Mouse (Mus musculus) hindbrain, embryonic 10.5 days (tissue): Measurements from ENCODE around the gene M6pr. TPM values are rescaled to one million over a fixed set of nuclear protein-coding genes. Genes with fewer than 3 reads are reported as not detected.

Source experiments
- DNase-seq: peaks from one replicate; pipeline ENCODE4 v3.0.0-alpha.2; 2017; ENCODE audit warnings: low spot score
- H3K27ac ChIP-seq: fragments of 300-500 bp; sonication (generic); 2 replicates; pipeline ENCODE4 v1.5.1; 2016; ENCODE audit warnings: mild to moderate bottlenecking, moderate library complexity
- H3K27me3 ChIP-seq: fragments of 300-500 bp; sonication (generic); 2 replicates; pipeline ENCODE4 v1.6.1; 2016; ENCODE audit warnings: mild to moderate bottlenecking; ENCODE audit not compliant: poor library complexity, insufficient read depth, severe bottlenecking
- H3K36me3 ChIP-seq: fragments of 300-500 bp; sonication (generic); 2 replicates; pipeline ENCODE4 v1.6.1; 2016; ENCODE audit warnings: mild to moderate bottlenecking, moderate library complexity
- H3K4me1 ChIP-seq: fragments of 300-500 bp; sonication (generic); replicated peaks from 2 replicates; pipeline ENCODE4 v1.6.1; 2016; ENCODE audit warnings: mild to moderate bottlenecking
- H3K4me3 ChIP-seq: fragments of 300-500 bp; sonication (generic); 2 replicates; pipeline ENCODE4 v1.5.1; 2016; ENCODE audit warnings: mild to moderate bottlenecking, moderate library complexity
- H3K9me3 ChIP-seq: fragments of 300-500 bp; sonication (generic); 2 replicates; pipeline ENCODE4 v1.6.1; 2016; ENCODE audit warnings: mild to moderate bottlenecking, moderate library complexity
- WGBS: fragments of 180-500 bp; shearing (Covaris S2); methylation state at CpG from one replicate; pipeline ENCODE4 v1.1.7; 2016; 5-methylcytosine and 5-hydroxymethylcytosine counted together
- polyA plus RNA-seq: library from polyadenylated mRNA; unstranded; fragments of >200 nt; fragmentation: Nextera tagmentation; extraction: Ambion mirVana; gene quantifications from 2 replicates; pipeline ENCODE4 v1.2.1, GENCODE M21; 2016

M6pr gene
- polyA plus RNA-seq, 1 experiment from 2014 or later, result 78.8 TPM

DNA sequence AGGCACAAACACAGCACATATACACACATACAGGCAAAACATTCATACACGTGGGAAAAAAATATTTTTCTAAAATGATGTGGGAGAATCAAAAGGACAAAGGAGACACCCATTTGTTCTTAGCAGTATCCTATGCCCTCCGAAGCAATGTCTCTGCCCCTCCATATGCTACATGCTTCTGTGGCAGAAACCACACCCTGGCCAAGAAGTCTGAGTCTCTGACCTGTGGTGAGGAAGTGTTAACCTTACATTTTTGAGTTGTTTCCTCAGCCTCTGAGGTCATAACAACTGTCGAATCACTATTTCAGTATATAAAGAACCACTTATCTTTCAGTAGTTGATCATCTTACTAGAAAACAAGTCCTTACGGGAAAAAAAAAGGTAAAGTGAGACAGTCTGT is 5.9 kb upstream of the M6pr start:
- WGBS, result 87% methylated on average over 4 of the region's 4 CpGs
- no peaks in the 10 kb centered on the region for H3K9me3 ChIP-seq

GRCm38 (mm10) chr6:122303526-122303925 is 5.0 kb upstream of the M6pr start:
- H3K4me1 ChIP-seq, result peaks cover 2% of the 10 kb centered on the region; the same call in 1 of the 2 replicates
- H3K27me3 ChIP-seq, result no peaks in the 10 kb centered on the region
- no peak overlapping the region for H3K27ac ChIP-seq
- no peaks in the 10 kb centered on the region for H3K36me3 ChIP-seq
- no peaks in the 10 kb centered on the region for H3K9me3 ChIP-seq
- no peak overlapping the region for H3K4me3 ChIP-seq
- WGBS, result 84% methylated on average over 9 of the region's 9 CpGs
- DNase-seq, result no peak

More for the DNA sequence above, 5.9 kb upstream of the M6pr start:
- Histone ChIP-seq H3K4me1 (peaks cover 5% of the 10 kb centered on the region; the same call in 1 of the 2 replicates), H3K4me3 (no peak overlapping the region), H3K36me3 (no peaks in the 10 kb centered on the region), H3K27ac (no peak overlapping the region), H3K27me3 (no peaks in the 10 kb centered on the region)
- DNase-seq, result no peak

DNA sequence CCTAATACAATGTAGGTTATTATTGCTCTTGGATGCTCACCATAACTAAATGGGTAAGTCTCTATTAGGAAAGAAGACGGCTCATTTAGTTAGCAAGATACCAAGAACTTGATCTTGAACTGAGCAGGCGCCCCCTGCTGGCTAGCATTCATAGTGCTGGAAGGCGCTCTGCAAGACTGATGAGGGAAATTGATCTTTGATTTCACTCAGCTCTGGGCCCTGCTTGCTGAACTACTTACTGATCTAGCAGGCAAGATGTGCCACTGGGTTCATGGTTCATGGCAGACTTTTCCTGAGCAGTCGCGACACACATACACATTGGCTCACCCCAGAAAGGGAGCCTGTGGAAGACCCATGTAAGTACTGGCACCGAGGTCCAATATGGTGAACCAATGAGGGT is 4.2 kb upstream of the M6pr start:
- Histone ChIP-seq H3K27me3 (no peaks in the 10 kb centered on the region), H3K4me3 (no peak overlapping the region), H3K27ac (no peak overlapping the region), H3K4me1 (peaks cover 3% of the 10 kb centered on the region), H3K9me3 (no peaks in the 10 kb centered on the region), H3K36me3 (no peaks in the 10 kb centered on the region)
- DNase-seq, result peak; percentile 79
- 36% methylated on average over 6 of the region's 6 CpGs for WGBS

DNA sequence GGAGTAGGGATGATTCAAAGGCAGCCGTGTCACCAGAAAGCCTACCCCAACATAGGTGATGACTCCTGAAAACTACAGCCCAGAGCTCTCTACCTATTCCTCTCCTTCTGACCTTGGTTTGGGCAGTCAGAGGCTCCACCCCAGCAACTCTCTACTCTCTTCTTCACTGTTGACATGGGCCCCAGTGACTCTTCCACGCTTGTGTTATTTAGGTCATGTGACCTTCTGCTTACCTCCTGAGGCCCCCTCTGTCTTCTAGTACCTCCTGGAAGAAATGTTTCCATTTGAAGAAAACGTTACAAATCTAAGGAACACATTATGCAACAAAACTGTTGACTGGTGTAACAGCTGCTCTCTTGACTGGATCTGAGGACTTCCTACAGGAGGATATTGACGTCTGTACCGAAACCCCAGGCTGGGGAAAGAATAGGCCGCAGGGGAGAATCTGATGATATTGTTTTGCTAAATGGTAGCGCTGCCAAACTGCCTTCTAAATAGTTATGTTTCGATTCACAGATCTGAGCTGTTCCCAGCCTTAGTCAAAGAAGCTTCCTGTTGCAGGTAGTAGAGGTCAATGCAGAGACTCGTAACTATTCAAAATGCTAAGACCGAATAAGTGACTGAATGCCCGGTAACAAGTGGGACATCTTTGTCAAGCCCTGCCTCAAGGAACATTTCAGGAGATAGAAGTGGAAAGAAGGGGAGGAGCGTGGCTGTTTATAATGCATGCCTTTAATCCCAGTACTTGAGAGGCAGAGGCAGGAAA is 3.5 kb upstream of the M6pr start:
- H3K4me1 ChIP-seq, result peaks cover 9% of the 10 kb centered on the region
- no peaks in the 10 kb centered on the region for H3K27me3 ChIP-seq
- no peaks in the 10 kb centered on the region for H3K9me3 ChIP-seq
- WGBS, result 85% methylated on average over 12 of the region's 12 CpGs
- no peak for DNase-seq
- H3K27ac ChIP-seq, result no peak overlapping the region
- H3K4me3 ChIP-seq, result no peak overlapping the region
- no peaks in the 10 kb centered on the region for H3K36me3 ChIP-seq

GRCm38 (mm10) chr6:122306707-122307106 is 1.8 kb upstream of the M6pr start:
- DNase-seq, result no peak
- H3K4me3 ChIP-seq, result no peak overlapping the region
- no peaks in the 10 kb centered on the region for H3K9me3 ChIP-seq
- H3K4me1 ChIP-seq, result peaks cover 21% of the 10 kb centered on the region
- no peak overlapping the region for H3K27ac ChIP-seq
- peaks cover 2% of the 10 kb centered on the region; the same call in 1 of the 2 replicates for H3K36me3 ChIP-seq
- no peaks in the 10 kb centered on the region for H3K27me3 ChIP-seq
- WGBS, result 85% methylated on average over 4 of the region's 4 CpGs

- no peaks in the 10 kb centered on the region for H3K27me3 ChIP-seq
- H3K27ac ChIP-seq, result peak overlapping the region; percentile 93
- peaks cover 21% of the 10 kb centered on the region for H3K4me1 ChIP-seq
- H3K4me3 ChIP-seq, result peak overlapping the region; percentile 86
- peaks cover 16% of the 10 kb centered on the region for H3K36me3 ChIP-seq
- DNase-seq, result no peak
- H3K9me3 ChIP-seq, result no peaks in the 10 kb centered on the region
- WGBS, result 69% methylated on average over 6 of the region's 6 CpGs
Observed at GRCm38 (mm10) chr6:122308136-122308504, 400 bp upstream of the M6pr start.

- peaks cover 21% of the 10 kb centered on the region for H3K4me1 ChIP-seq
- H3K36me3 ChIP-seq, result peaks cover 30% of the 10 kb centered on the region
- no peaks in the 10 kb centered on the region for H3K27me3 ChIP-seq
- DNase-seq, result no peak
- H3K9me3 ChIP-seq, result no peaks in the 10 kb centered on the region
- peak overlapping the region; percentile 93 for H3K27ac ChIP-seq
- peak overlapping the region; percentile 86 for H3K4me3 ChIP-seq
- 15% methylated on average over 11 of the region's 11 CpGs for WGBS
Observed at GRCm38 (mm10) chr6:122309446-122309960, 983 bp downstream of the M6pr start.

DNA sequence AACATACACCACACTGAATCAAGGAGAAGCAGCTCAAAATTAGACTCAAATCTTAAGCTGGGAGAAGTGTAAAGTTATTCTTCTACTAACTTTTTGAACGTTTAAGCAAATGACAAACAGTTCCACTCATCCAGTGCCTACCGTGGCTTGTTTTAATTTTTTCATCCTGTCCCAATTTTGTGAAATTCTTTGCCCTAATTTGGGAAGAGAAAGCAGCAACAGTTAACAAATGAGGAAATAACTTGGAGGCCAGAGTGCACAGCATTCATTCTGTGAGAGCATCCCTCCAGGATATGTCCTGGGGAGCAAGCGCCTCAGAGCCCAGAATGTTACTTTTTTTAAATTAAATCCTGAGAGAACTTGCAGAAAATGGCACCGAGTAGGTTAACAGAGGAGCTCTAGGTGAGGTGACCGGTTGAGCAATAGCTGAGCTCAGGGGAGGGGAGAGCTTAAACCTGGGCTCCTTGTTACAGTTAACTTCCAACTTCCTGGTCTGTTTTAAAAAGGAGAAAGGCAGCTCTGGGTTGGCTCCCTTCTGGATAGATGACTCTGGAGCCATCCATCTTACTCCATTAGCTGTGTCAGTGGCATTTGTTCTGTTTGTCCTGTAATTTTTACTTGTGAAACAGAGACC is 1.8 kb downstream of the M6pr start:
- Histone ChIP-seq H3K4me3 (peak overlapping the region; percentile 86), H3K9me3 (no peaks in the 10 kb centered on the region), H3K36me3 (peaks cover 38% of the 10 kb centered on the region), H3K4me1 (peaks cover 21% of the 10 kb centered on the region), H3K27ac (no peak overlapping the region), H3K27me3 (no peaks in the 10 kb centered on the region)
- WGBS, result 82% methylated on average over 5 of the region's 5 CpGs
- DNase-seq, result no peak

DNA sequence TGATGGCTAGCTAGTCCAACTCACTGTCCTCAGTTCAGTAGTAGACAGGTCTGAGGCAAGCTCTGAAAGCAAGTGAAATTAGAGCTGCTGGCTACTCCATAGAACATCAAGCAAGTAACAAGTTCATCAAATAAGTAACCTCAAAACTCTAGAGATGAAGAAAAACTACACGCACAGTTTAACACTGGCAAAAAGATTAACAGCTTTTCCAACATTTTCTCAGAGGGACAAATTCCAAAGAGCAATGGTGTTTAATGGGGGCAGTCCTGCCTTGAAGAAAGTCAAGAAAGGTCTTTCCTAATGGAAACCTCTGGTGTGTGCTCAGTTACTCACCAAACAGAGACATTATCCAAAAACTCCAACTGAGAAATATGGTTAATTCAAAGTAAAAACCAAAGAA is 10.2 kb downstream of the M6pr start:
- no peak overlapping the region for H3K4me3 ChIP-seq
- no peak overlapping the region for H3K27ac ChIP-seq
- no peak for DNase-seq
- H3K27me3 ChIP-seq, result no peaks in the 10 kb centered on the region
- no peaks in the 10 kb centered on the region for H3K4me1 ChIP-seq
- H3K36me3 ChIP-seq, result peaks cover 99% of the 10 kb centered on the region
- 100% methylated on average over 1 of the region's 1 CpGs for WGBS
- H3K9me3 ChIP-seq, result no peaks in the 10 kb centered on the region

DNA sequence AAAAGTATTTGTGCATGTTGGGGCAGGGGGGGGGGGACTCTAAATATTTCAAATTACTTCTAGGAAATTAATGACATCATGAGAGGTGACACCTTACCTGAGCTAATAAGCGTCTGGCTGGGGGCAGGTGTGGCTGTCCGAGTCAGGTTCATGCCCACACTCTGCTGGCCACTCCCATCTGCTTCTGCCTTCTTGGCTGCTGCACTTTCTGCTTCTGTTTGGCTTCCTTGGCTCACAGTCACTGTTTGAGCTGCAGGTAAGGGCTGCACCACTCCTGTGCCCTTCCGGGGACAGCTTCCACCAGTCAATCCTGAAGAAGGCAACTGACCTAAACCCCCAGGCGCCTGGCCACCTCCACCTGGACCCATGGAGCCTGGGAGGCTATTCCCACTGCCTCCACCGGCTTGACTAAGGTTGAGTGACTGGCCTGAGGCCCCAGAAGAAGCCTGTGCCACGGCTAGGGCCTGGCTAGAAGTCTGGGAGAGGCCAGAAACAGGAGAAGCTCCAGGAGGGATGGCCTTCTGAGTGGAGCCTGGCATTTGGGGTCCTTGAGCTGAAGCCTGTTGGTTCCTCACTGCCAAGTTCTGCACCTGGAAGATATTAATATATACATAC is 16.9 kb downstream of the M6pr start:
- H3K9me3 ChIP-seq, result no peaks in the 10 kb centered on the region
- H3K27me3 ChIP-seq, result no peaks in the 10 kb centered on the region
- peaks cover 93% of the 10 kb centered on the region for H3K36me3 ChIP-seq
- 96% methylated on average over 6 of the region's 6 CpGs for WGBS
- no peaks in the 10 kb centered on the region for H3K4me1 ChIP-seq
- no peak overlapping the region for H3K27ac ChIP-seq
- DNase-seq, result no peak
- H3K4me3 ChIP-seq, result no peak overlapping the region

DNA sequence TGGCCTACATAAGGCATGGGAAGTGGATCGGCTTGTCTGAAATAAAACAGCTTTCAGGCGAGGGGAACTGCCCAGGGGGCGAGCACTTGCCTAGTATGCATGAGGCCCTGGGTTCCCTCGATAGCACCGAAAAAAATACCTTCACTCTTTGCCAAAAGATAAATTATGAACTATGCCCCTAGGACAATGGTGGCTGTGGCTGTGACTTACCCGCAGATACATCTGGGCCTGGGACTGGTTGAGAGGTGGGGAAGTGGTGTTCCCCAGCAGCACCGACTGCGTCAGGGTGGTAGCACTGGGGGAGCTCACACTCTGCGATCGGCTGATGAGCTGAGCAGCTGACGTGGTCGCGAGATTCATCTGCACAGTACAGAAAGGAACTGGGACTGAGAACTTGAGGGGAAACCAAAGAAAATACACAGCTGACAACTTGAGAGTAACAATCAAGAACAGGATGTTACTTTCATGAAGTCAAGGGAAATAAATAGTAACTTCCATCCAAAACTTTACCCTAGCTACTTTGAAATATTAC is 24.6 kb downstream of the M6pr start:
- no peak for DNase-seq
- H3K36me3 ChIP-seq, result peaks cover 86% of the 10 kb centered on the region
- 91% methylated on average over 13 of the region's 13 CpGs for WGBS

GRCm38 (mm10) chr6:122334786-122335340 is 26.3 kb downstream of the M6pr start:
- no peaks in the 10 kb centered on the region for H3K27me3 ChIP-seq
- H3K27ac ChIP-seq, result no peak overlapping the region
- H3K36me3 ChIP-seq, result peaks cover 68% of the 10 kb centered on the region

More for the DNA sequence above, 24.6 kb downstream of the M6pr start:
- H3K4me1 ChIP-seq, result peaks cover 9% of the 10 kb centered on the region
- H3K9me3 ChIP-seq, result no peaks in the 10 kb centered on the region
- H3K27ac ChIP-seq, result no peak overlapping the region
- H3K27me3 ChIP-seq, result no peaks in the 10 kb centered on the region
- no peak overlapping the region for H3K4me3 ChIP-seq

More at GRCm38 (mm10) chr6:122334786-122335340, 26.3 kb downstream of the M6pr start:
- Histone ChIP-seq H3K4me3 (no peak overlapping the region), H3K4me1 (peaks cover 17% of the 10 kb centered on the region), H3K9me3 (no peaks in the 10 kb centered on the region)
- no peak for DNase-seq
- 83% methylated on average over 7 of the region's 7 CpGs for WGBS
